Mouse (Mus musculus) adrenal gland, postnatal 10 days (tissue): ENCODE data around the gene Hils1. TPM values are rescaled to one million over a fixed set of nuclear protein-coding genes. Genes with fewer than 3 reads are reported as not detected.

Source experiments
- DNase-seq: peaks from one replicate; pipeline ENCODE4 v3.0.0; 2021; ENCODE audit warnings: mixed read lengths
- total RNA-seq, 2 experiments: library from RNA; stranded (reverse); gene quantifications; 2 replicates each; pipeline ENCODE4 v1.2.3; 2021

Gene Hils1
- total RNA-seq, 2 experiments from 2014 or later: not detected

DNA sequence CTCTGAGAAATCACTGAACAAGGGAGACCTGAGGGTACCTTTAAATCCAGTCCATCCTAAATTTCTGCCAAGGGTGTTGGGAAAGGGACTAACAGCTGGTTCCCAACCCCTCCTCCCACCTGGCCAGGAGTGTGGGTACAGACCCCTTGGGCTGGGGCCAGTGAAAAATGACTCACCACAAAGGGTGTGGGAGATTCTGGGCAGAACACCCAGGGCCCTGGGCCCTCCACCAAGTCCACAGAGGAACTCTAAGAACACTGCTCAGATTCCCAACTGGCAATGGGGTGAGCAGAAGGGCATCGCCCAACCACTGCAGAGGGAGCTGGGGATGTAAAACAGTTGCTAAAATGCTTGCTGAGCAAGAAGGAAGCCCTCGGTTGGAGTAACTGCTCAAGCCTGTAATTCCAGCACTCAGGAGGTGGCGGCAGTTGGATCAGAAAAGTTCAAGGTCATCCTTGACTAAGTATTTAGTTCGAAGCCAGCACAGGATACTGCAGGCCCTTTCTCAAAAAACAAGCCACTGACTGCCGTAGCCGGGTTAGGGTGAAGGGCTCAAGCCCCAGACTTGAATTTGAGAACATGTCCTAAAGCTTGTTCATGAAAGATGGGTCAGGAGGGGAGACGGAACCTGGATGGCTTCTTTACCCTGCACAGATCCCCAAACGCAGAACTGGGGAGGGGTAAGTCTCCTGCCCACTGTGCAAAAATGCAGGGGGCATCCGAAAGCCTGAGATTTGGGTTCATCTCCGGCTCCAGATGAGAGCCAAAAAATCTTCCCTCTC is 21.6 kb downstream of the Hils1 start:
- peak; percentile 47 for DNase-seq

DNA sequence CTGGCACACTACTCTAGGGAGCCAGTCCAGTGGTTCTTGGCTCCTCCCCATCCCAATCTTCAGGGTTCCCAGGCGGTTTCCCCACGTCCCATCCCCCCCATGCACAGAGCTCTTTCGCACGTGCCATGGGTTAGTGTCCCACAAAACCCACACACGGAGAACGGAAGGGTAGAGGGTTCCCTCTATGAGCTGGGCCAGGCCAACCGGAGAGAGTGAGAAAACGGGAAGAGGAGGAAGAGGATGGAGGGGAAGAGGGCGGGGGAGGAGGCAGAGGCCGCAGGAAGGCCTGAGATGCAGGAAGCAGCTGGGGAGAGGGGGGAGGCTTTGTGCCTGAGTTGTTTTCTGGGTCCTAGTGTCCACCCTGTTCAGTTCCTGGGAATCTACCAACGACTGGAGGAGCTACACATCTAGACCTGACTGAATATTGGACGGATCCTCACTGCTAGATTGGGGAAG is 22.2 kb downstream of the Hils1 start:
- DNase-seq: peak; percentile 87

DNA sequence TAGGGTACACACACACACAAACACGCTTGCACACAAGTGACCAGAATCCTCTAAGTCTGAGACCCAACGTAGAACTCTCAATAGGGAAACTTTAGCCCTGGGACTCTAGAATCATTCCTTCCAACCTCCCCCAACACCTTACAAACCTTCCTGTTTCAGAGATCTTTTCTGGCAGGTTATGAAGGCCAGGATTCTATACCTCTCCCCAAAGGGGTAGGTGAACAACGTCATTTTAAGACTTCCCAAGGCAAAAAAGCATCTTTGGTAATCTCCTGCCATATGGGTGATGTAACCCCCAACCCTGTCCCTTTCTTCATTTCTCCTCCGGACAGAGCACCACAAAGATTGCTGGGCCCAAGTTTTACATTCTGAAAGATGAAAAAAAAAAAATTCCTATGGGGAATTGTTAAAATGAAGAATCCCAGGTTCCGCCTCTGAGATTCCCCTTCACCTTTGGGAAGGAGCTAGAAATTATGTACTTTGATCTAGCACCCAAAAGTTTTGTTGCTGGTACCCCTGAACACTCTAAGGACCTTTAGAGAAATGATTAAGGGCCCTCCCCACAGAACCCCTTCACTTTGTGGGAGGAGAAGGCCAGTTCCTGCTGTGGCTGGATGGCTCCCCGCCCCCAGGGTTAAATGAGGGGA is 22.8 kb downstream of the Hils1 start:
- DNase-seq: no peak

DNA sequence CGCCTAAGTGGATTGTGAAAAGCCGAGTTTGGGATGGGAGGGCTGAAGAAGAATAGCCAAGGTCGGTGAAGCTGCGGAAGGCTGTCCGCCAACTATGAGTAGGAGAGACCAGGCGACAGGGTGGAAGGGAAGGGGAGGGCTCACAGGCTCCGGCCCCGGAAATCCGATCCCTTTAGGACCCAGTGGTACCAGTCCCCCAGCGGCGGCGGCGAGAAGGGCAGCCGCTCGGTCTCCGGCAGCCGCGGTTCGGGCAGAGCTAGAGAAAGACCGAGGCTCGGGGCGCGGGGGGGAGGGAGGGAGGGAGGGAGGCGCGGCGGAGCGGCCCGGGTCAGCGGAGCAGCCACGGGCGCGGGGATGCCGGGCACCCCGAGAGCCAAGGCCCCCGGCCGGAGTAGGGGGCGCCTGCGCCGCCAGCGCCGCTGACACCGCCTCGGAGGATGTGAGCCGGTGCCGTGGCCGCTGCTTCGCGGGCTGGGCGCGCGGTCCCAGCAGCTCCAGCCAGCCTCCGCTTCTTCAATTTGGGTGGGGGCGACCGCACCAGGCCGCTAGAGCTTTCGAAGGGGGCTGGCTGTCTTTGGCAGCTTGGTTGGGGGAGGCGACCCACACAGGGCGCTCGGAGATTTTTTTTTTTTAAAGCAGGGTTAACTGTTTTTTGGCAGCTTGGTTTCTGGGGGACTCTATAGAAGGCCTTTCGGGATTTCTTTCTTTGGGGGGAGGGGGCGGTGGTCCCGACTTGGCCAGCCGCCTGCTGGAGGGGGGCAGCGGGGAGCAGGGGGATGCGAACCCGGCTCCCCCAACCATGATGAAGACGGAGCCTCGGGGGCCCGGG is 23.6 kb downstream of the Hils1 start, which contains the start of gene Ppp1r9b:
TSS of gene Ppp1r9b (plus strand) at position 287 of the 829 bp plus-strand sequence.
- DNase-seq: peak; percentile 96

DNA sequence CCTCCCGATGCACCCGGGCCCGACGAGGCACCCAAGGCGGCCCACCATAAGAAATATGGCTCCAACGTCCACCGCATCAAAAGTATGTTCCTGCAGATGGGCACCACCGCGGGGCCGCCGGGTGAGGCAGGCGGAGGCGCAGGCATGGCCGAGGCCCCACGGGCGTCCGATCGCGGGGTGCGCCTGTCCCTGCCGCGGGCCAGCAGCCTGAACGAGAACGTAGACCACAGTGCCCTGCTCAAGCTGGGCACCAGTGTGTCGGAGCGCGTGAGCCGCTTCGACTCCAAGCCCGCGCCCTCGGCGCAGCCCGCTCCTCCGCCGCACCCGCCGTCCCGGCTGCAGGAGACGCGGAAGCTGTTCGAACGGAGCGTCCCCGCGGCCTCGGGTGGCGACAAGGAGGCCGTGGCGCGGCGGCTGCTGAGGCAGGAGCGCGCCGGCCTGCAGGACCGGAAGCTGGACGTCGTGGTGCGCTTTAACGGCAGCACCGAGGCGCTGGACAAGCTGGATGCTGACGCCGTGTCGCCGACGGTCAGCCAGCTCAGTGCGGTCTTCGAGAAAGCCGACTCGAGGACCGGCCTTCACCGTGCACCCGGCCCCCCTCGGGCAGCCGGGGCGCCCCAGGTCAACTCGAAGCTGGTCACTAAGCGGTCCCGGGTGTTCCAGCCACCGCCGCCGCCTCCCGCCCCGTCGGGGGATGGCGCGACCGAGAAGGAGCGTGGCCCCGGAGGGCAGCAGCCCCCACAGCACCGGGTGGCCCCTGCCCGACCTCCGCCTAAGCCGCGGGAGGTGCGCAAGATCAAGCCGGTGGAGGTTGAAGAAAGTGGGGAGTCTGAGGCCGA is 24.5 kb downstream of the Hils1 start:
- DNase-seq: peak; percentile 72

DNA sequence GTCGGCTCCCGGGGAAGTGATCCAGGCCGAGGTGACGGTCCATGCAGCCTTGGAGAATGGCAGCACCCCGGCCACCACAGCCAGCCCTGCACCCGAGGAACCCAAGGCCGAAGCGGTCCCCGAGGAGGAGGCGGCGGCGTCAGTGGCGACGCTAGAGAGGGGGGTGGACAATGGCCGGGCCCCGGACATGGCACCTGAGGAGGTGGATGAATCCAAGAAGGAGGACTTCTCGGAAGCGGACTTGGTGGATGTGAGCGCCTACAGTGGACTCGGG is 25.0 kb downstream of the Hils1 start:
- DNase-seq: peak; percentile 59

DNA sequence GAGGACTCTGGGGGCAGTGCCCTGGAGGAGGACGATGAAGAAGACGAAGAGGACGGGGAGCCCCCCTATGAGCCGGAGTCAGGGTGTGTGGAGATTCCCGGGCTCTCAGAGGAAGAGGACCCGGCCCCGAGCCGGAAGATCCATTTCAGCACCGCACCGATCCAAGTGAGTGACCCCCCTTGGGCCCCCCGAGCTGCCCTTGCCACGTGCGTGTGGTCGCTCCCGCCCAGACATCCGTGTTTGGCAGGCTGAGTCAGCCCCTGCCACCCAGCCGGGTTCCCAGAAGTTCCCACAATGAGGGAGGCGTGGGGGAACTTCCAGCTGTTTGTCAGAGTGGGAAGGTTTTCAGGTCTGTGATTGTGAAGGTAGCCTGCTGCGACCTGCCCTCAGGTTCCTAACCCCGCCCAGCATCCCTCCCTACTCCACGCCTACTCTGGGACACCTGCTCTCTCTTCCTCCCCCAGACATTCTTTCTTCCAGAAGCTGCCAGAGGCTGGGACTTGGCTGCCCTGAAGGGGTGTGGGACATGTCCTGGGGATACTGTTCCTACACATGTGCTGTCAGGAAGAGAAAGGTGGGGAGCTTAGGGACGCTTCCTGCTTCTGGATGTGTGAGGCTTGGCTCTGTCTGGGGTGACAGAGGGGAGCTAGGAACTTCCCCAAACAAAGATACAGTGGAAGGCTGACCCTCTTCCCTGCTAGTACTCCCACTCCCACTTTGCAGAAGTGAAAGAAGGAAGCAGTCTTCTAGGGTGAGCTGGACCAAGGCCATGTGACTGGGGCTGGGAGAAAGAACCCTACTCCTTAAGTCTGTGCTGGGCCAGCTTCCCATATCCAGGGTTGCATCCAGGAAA is 25.6 kb downstream of the Hils1 start:
- DNase-seq: peak; percentile 69

DNA sequence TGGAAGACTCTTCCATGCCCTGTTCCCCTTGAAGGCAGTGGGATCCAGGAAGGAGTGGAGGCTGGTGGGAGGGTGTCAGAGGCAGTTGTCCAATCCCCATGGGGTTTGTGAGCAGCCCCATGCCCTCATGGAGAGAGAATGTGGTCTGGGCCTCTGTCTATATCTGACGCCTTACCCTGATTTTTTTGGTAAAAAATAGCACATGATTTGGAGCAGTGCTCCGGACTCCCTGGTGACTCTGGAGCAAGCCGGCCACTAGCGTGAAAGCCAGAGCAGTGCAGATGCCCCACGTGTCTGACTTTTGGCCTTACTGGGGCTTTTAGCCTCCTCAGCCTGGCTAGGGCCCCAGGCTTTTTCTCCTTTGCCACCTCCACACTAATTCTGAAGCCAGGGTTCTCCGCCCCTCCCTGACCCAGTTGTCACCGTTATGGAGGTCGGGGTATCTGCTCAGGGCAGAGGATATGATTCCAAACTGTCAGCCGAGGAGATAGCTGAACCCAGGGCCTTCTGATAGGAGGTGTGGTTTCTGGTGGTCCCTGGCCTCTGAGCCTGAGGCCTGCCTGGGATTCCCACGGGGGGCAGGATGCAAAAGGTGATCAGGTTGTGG is 26.9 kb downstream of the Hils1 start:
- peak; percentile 66 for DNase-seq

DNA sequence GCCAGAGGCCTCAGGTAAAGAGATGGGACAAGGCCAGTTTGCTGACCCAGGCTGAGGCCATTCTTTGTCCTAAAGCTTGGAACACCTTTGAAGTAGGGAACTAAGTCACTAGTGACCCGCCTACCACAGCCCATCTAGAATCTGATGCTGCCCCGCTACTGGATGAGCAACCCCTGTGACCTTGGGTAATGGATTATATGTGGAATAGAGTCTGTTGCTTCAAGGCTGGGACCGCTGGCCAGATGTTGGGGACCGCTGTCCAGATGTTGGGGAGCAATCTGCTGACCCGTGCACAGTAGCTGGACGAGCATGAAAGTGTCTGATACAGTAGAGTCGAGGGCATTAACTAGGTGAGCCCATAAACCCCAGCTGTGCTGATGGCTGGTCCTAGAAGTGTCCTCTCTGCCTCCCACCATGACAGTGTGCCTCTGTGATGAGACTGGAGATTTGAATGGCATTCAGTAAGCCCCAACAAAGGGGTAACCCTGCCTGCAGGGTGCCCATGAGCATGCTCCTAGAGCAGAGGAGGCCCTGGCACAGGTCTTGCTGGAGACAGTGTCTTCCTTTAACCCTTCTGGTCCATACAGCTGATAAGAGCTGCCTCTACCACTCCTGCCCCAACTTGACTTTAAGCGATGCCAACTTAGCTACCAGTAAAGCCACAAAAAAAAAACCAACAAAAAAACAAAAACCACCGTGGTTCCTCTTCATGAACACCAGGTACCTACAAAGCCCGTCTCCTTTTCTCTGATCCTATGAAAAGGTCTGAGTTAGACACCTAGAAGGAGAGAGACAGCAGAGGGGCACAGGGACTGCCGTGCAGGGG is 27.8 kb downstream of the Hils1 start:
- DNase-seq: no peak

DNA sequence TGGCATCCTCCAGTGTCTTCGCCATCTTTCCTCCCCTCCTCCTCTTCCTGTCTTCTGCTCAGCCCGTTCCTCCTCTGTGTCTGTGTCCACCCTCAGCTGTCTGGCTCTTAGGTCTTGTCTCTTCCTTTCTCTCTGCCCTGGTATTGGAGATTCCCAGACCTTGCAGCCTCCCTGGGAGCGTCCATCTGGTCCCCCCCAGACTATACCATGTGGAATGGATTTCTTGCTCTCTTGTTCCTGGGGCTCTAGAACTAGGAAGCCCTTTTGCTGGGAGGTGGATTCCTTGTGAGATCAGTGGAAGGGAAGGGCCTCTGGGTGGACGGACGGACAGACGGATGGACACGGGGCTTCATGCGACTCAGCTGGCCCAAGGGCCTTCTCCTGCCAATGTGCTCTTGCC is 28.7 kb downstream of the Hils1 start:
- no peak for DNase-seq

DNA sequence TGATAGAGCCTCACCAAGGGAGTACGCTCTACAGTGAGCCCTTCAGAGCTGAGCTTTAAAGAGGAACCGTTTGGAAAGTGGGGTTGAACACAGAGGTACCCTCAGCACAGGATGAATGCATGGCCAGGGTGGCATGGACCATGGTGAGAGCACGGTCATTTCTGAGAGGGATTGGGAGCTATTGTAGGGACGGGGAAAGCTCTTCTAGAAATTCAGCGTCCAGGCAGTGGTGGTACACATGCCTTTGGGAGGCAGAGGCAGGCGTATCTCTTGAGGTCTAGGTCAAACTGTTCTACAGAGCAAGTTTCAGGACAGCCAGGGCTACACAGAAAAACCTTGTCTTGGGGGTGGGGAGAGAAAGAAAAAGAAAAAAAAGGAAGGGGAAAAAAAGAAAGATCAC is 29.6 kb downstream of the Hils1 start:
- no peak for DNase-seq

DNA sequence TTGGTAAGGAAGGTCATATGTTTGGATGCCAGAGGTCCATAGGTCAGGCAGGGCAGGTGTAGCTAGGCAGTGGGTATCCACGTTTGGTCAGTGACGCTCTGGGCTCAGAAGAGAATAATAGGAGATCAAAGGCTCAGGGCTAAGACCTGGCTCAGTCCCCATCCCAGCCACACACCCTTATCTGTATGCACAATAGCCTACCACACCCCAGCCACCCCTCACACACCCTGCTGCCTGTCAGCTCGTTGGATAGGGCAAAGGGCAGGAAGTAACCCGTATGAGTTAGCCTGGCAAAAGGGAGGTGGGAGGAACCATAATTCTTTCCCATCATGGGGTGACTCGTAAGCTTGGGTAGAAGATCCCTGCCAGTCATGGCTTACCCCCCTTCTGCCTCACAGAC is 30.2 kb downstream of the Hils1 start:
- no peak for DNase-seq

DNA sequence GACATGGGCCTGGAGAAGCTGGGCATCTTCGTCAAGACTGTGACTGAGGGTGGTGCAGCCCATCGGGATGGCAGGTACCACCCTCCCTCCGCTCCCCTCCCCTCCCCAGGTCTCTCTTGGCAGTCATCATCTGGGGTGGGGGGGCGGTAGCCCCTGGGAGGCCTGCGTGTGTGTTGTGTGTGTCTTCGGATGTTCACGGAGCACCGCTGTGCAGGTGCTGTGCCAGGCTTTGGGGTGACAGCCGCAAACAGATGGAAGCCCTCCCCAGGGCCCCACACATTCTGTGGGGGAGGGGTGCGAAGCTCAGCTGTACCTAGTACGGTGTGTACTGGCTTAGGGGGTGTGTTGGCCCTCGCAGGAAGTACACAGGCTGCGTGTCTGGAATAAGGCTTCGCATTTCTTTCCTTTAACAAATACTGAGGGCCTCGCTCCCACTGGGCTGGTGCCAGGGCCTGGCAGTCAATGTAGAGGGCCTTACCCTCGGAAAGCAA is 30.7 kb downstream of the Hils1 start:
- no peak for DNase-seq

DNA sequence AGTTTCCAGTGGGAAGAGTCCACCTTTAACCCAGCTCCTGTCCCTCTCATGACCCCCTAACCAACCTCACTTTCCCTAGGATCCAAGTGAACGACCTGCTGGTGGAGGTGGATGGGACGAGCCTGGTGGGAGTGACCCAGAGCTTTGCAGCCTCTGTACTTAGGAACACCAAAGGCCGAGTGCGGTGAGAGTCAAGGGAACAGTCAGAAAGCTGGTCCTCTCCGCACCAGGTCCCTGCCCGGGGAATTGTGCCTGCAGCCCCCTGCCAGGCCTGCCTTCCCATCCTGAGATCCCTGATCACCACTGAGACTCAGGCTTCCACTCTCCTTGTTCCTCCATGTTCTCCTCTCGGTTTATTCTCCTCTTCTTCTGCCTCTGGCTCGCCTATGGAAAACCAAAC is 32.7 kb downstream of the Hils1 start:
- DNase-seq: no peak

DNA sequence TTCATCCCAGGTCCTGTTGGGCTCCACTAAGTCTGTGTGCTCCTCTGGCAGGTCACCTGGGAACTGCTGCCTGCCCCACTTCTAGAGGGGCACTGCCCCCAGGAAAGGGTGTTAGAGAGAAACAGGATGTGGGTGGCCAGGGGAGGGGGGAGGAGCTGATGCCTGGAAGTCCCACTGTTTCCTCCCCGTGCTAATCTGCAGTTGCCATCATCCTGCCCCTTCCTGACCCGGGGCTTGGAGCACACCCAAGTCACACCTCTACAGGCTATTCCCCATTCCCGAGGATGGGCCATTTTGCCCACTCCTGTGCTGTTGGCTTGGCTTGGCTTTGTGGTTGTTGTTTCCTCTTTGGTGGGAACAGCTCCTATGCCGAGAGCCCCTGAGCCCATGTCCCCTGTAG is 33.2 kb downstream of the Hils1 start:
- DNase-seq: peak; percentile 50

DNA sequence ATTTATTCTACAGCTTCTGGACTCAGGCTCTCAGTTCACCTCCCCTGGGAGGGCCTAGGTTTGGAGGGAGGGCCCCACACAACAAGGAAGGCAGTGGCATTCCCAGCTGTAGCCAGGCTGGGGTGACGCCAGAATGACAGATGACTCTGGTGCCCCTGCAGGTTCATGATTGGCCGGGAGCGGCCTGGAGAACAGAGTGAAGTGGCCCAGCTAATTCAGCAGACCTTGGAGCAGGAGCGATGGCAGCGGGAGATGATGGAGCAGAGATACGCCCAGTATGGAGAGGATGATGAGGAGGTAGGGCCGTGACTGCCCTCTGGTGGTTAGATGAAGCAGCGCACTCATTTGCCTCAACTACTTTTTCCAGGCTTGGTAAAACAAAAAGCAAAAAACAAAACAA is 33.7 kb downstream of the Hils1 start:
- peak; percentile 80 for DNase-seq

DNA sequence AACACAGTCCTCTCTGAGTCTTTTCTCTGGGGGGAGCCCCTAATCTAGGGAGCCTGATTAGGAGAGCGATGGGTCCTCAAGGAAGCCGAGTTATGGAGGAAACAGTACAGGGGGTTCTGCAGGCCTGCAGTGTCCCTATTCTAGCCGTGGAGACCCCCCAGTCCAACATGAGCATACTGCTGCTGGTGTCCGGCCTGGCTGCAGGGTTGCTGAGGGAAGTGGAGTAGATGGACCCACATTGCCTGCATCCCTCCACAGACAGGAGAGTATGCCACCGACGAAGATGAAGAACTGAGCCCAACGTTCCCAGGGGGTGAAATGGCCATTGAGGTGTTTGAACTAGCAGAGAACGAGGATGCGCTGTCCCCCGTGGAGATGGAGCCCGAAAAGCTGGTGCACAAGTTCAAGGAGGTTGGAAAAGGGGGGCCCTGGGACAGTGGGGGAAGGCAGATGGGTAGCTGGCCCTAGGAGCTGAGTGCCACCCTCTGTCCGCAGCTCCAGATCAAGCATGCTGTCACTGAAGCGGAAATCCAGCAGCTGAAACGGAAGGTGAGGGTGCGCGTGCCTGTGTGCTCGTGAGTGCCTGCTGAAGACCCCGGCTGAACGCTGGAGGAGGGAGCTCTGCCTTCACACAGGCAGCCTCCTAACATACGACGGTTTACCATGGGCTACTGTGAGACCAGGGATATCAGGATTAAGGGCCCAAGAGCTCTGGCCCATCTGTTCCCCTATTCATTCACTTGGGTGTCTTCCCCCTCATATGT is 34.4 kb downstream of the Hils1 start:
- no peak for DNase-seq

DNA sequence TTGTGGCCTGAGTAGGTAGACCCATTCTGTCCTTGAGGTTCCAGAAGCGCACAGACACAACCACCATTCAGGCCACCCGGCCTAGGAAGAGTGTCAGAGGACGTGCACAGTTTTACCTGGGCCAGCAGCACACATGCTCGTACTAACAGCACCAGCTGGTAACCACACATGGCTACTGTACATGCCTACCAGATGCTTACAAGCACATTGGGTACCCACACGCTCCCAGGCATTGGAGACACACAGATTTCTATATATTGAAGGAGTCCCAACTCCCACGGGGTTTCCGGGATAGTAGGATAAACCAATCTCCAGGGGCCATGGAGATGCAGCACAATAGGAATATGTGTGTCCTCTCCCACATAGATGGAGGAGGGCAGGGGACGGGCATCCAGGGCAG is 35.3 kb downstream of the Hils1 start:
- peak; percentile 3 for DNase-seq
